Mouse (Mus musculus): ENCODE results near the gene Rfk.

The Rfk gene

DNA sequence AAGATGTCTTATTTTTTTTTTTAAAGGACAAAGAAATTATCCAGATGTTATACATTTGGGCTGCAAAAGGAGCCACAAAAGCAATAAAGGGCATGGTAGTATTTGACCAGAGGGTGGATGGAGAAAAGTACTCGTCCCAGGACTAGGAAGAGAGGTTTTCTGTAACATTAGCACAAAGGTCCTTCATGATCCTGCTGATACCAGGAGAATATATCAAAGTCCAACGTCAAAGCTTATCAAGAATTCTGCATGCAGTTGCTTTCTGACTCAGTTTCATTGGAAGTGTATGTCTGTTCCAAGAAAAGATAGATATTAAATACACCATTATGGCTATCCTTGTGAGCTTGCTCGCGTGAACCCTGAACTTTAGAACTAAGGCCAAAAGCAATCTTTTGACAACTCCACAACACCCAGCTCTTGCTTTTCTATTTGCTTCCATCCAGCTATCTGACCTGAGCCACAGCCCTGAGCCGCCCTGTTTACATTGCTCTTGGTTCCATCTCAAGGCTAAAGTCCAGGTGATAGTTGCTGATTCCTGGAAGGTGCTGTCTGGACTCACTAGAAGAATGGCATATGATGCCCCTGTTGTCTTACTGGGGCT lies 16.7 kb downstream of the Rfk start:
- no peak for TF ChIP-seq POU5F1 (IDR thresholded peaks at IDR 0.05; ENCODE audit: borderline replicate concordance, low read length)
- TF ChIP-seq CTCF (conservative IDR thresholded peaks at IDR 0.05; ENCODE audit: low read length), result no peak
- no peak for TF ChIP-seq NANOG (IDR thresholded peaks at IDR 0.05; ENCODE audit: borderline replicate concordance, low read length)

DNA sequence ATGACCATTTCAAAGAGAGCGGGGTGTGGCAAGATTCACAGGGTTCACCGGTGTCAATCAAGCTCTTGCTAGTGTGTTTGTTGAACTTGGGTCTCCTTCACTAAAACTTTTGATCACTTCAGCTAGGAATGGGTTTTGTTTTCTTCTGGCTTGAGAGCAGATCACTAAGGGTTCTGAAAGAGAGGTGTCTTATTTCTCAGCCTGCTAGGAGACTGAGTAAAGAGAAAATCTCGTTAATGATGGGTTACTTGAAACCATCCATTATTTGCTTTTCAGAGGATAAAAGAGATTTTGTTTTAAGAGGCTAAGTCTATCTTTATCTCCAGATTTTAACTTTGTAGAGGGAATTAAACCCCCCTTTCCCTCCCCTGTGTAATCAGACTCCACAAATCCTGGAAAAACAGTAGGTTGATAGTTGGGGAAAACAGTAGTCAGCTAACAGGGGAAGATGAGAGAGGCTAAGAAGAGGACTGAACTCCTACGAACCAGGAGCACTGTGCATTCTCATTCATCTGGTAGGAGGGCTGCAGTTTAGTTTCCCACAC lies 19.1 kb downstream of the Rfk start:
- H3K36me3 ChIP-seq (ENCODE audit: insufficient read depth, low read length), result no peaks in the 10 kb centered on the region
- no peak for TF ChIP-seq POU5F1 (IDR thresholded peaks at IDR 0.05; ENCODE audit: borderline replicate concordance, low read length)
- TF ChIP-seq CTCF (conservative IDR thresholded peaks at IDR 0.05; ENCODE audit: low read length), result no peak
- H3K27me3 ChIP-seq (ENCODE audit: insufficient read depth, low read length), result no peaks in the 10 kb centered on the region
- H3K4me1 ChIP-seq (replicated peaks; ENCODE audit: low read depth, low read length), result peaks cover 17% of the 10 kb centered on the region
- H3K4me3 ChIP-seq (replicated peaks; ENCODE audit: low read length), result no peak overlapping the region
- H3K9me3 ChIP-seq (ENCODE audit: low read length), result no peaks in the 10 kb centered on the region

More for the DNA sequence above, 16.7 kb downstream of the Rfk start:
- H3K36me3 ChIP-seq (ENCODE audit: insufficient read depth, low read length), result no peaks in the 10 kb centered on the region
- H3K9me3 ChIP-seq (ENCODE audit: low read length), result no peaks in the 10 kb centered on the region
- H3K4me1 ChIP-seq (replicated peaks; ENCODE audit: low read depth, low read length), result peaks cover 14% of the 10 kb centered on the region
- no peak overlapping the region for H3K4me3 ChIP-seq (replicated peaks; ENCODE audit: low read length)
- H3K27me3 ChIP-seq (ENCODE audit: insufficient read depth, low read length), result no peaks in the 10 kb centered on the region

DNA sequence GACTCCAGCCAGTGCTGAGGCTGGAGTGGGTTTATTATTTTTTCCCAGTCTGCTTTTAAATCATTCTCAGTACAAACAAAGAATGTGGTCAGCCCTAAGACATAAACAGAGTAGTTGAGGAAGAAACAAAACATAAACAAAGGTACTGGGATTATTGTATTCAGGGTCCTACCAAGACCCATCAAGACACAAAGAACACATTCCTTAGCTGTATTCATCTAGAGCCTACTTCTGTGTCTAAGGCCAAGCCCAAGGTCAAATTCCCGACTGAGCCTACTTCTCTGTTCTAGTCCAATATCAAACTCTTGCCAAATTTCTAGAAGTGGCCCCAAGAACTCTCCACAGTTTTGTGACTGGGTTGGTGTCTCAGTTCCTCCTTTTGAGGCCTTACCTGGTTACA lies 24.0 kb downstream of the Rfk start:
- H3K27me3 ChIP-seq (ENCODE audit: insufficient read depth, low read length), result no peaks in the 10 kb centered on the region
- H3K36me3 ChIP-seq (ENCODE audit: insufficient read depth, low read length), result no peaks in the 10 kb centered on the region
- no peak overlapping the region for H3K4me3 ChIP-seq (replicated peaks; ENCODE audit: low read length)
- no peaks in the 10 kb centered on the region for H3K9me3 ChIP-seq (ENCODE audit: low read length)
- TF ChIP-seq NANOG (IDR thresholded peaks at IDR 0.05; ENCODE audit: borderline replicate concordance, low read length), result peak; percentile 93
- TF ChIP-seq POU5F1 (IDR thresholded peaks at IDR 0.05; ENCODE audit: borderline replicate concordance, low read length), result no peak
- no peak for TF ChIP-seq CTCF (conservative IDR thresholded peaks at IDR 0.05; ENCODE audit: low read length)
- H3K4me1 ChIP-seq (replicated peaks; ENCODE audit: low read depth, low read length), result peaks cover 27% of the 10 kb centered on the region

DNA sequence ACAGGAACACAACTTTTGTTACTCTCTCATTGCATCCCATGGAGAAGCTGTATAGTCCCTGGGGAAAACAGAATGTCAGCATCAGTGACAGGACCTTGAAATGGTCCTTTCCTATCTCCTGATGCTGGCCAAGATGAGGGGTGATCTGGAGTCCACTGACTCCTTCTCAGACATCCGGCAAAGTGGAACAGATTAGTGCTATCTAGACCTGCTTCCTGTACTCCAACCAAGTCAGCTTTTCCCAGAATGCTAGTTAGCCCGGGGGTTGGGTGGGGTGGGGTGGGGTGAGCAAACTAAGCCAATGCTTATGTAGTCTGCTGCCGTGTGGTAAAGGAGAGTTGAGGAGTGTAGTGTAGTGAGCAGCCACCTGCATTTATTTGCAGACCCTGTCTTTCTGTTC lies 29.5 kb downstream of the Rfk start:
- TF ChIP-seq POU5F1 (IDR thresholded peaks at IDR 0.05; ENCODE audit: borderline replicate concordance, low read length) (no peak), NANOG (IDR thresholded peaks at IDR 0.05; ENCODE audit: borderline replicate concordance, low read length) (no peak), CTCF (conservative IDR thresholded peaks at IDR 0.05; ENCODE audit: low read length) (no peak)
- H3K9me3 ChIP-seq (ENCODE audit: low read length), result no peaks in the 10 kb centered on the region
- H3K4me1 ChIP-seq (replicated peaks; ENCODE audit: low read depth, low read length), result peaks cover 19% of the 10 kb centered on the region
- no peaks in the 10 kb centered on the region for H3K36me3 ChIP-seq (ENCODE audit: insufficient read depth, low read length)
- no peak overlapping the region for H3K4me3 ChIP-seq (replicated peaks; ENCODE audit: low read length)
- H3K27me3 ChIP-seq (ENCODE audit: insufficient read depth, low read length), result no peaks in the 10 kb centered on the region

DNA sequence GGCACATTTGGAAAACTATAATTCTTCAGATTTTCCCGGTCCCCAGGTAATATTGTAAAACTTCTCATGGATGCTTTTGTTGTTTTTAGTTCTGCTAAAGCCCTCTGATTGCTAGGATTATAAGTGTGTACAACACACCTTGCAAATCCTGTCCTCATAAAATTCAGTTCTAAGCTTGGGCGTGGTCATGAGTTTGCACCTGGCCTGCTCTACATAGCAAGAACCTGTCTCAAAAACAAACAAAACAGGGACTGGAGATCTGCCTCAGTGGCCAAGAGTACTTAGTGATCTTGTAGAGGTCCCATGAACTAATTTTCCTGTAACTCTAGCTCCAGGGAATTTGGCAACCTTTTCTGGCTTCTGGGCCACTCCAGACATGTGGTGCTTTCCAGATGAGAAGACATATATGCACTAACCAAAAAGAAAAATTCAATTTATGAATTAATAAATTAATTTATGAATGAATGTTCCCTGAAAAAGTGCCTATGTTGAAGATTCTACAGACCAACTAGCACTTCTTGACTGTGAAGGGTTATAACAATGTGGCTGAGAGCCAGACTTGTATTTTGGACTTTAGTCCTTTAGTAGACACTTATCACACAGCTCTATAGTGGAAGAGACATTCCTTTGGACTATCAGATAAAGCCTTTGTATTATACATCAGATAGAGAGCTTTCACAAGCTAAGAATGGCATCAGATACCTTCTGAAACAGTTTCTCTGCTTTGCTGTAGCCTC lies 34.1 kb downstream of the Rfk start:
- Histone ChIP-seq H3K4me3 (replicated peaks; ENCODE audit: low read length) (no peak overlapping the region), H3K9me3 (ENCODE audit: low read length) (no peaks in the 10 kb centered on the region), H3K36me3 (ENCODE audit: insufficient read depth, low read length) (no peaks in the 10 kb centered on the region), H3K4me1 (replicated peaks; ENCODE audit: low read depth, low read length) (peaks cover 10% of the 10 kb centered on the region), H3K27me3 (ENCODE audit: insufficient read depth, low read length) (no peaks in the 10 kb centered on the region; the same call in 1 of the 2 replicates)
- TF ChIP-seq CTCF (conservative IDR thresholded peaks at IDR 0.05; ENCODE audit: low read length), result no peak
- TF ChIP-seq NANOG (IDR thresholded peaks at IDR 0.05; ENCODE audit: borderline replicate concordance, low read length), result no peak
- no peak for TF ChIP-seq POU5F1 (IDR thresholded peaks at IDR 0.05; ENCODE audit: borderline replicate concordance, low read length)

DNA sequence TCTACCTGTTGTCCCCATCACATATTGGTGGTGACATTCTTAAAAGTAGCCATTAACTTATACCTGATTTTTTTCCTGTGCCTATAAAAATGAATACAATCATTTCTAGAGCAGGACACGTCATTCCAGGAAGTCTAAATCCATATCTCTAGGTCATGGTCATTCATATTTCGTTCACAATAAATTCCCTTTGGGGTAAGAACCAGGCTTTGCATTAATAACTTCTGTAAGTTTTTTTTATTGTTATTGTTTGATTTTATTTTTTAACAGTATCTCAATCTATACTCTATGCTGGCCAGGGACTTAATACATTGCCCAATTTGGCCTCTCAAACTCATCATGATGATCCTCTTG lies 34.7 kb downstream of the Rfk start:
- H3K9me3 ChIP-seq (ENCODE audit: low read length), result no peaks in the 10 kb centered on the region
- peaks cover 8% of the 10 kb centered on the region for H3K4me1 ChIP-seq (replicated peaks; ENCODE audit: low read depth, low read length)
- no peaks in the 10 kb centered on the region for H3K36me3 ChIP-seq (ENCODE audit: insufficient read depth, low read length)
- TF ChIP-seq CTCF (conservative IDR thresholded peaks at IDR 0.05; ENCODE audit: low read length), result no peak
- TF ChIP-seq NANOG (IDR thresholded peaks at IDR 0.05; ENCODE audit: borderline replicate concordance, low read length), result no peak
- no peak for TF ChIP-seq POU5F1 (IDR thresholded peaks at IDR 0.05; ENCODE audit: borderline replicate concordance, low read length)
- no peaks in the 10 kb centered on the region; the same call in 1 of the 2 replicates for H3K27me3 ChIP-seq (ENCODE audit: insufficient read depth, low read length)
- H3K4me3 ChIP-seq (replicated peaks; ENCODE audit: low read length), result no peak overlapping the region

DNA sequence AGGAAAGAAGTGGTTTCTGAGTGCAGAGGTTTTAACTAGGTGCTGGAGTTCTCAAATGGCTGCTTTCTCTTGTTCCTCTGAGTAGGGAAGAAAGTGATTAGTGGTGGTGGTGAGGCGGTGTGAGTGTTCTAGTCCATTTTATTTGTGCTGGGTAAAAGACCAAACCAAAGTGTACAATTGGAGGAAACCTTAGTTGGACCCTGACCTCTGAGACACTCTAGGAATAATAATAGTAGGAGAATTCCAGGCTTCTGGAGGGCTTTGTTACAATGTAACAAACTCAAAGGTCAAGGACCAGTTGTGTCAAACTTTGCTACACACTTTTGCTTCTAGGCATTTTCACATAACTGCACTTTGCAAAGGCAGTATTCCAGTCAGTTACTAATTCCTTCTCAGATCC lies 42.8 kb downstream of the Rfk start:
- no peak for TF ChIP-seq POU5F1 (IDR thresholded peaks at IDR 0.05; ENCODE audit: borderline replicate concordance, low read length)
- no peak for TF ChIP-seq CTCF (conservative IDR thresholded peaks at IDR 0.05; ENCODE audit: low read length)
- TF ChIP-seq NANOG (IDR thresholded peaks at IDR 0.05; ENCODE audit: borderline replicate concordance, low read length), result no peak

DNA sequence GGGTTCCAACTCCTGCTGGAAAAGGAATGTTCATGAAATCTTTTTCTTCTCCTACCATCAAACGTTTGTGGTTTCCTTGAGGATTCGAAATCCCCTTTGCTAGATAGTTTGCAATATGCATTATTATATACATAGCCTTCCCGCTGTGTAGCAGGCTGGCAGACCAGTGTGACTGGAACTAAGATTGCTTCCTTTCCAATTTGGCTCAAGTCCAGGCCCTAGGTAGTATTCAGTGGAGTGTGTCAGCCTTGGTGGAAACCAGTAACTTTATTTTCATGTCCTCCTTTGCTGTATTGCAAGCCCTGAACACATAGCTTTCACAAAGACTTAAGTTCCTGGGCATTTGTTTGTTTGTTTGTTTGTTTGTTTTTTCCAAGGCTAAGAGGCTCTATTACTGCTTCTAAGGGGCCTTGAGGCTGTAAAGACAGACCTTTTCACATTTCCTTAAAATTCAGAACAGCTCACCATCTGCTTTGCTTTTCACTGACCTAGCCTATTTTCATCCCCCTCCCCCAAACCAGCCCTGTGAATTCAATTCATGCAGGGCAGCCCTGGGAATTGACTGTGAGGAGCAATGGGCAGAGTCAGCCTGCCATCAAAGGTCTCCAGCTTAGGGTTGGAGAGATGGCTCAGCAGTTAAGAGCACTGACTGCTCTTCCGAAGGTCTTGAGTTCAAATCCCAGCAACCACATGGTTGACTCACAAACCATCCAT lies 45.8 kb downstream of the Rfk start:
- TF ChIP-seq CTCF (conservative IDR thresholded peaks at IDR 0.05; ENCODE audit: low read length) (no peak), NANOG (IDR thresholded peaks at IDR 0.05; ENCODE audit: borderline replicate concordance, low read length) (no peak), POU5F1 (IDR thresholded peaks at IDR 0.05; ENCODE audit: borderline replicate concordance, low read length) (no peak)

More for the DNA sequence above, 42.8 kb downstream of the Rfk start:
- Histone ChIP-seq H3K36me3 (ENCODE audit: insufficient read depth, low read length) (no peaks in the 10 kb centered on the region), H3K27me3 (ENCODE audit: insufficient read depth, low read length) (no peaks in the 10 kb centered on the region; the same call in 1 of the 2 replicates), H3K4me3 (replicated peaks; ENCODE audit: low read length) (no peak overlapping the region), H3K9me3 (ENCODE audit: low read length) (no peaks in the 10 kb centered on the region), H3K4me1 (replicated peaks; ENCODE audit: low read depth, low read length) (peaks cover 10% of the 10 kb centered on the region)

More for the DNA sequence above, 45.8 kb downstream of the Rfk start:
- Histone ChIP-seq H3K4me1 (replicated peaks; ENCODE audit: low read depth, low read length) (peaks cover 9% of the 10 kb centered on the region), H3K9me3 (ENCODE audit: low read length) (peaks cover 3% of the 10 kb centered on the region; the same call in 1 of the 2 replicates), H3K36me3 (ENCODE audit: insufficient read depth, low read length) (no peaks in the 10 kb centered on the region), H3K27me3 (ENCODE audit: insufficient read depth, low read length) (no peaks in the 10 kb centered on the region), H3K4me3 (replicated peaks; ENCODE audit: low read length) (no peak overlapping the region)

All from E14TG2a.4 (cell line).